Mouse (Mus musculus): ENCODE results near the gene Plac9b.
"Not testable (repeated sequence)": the region's sequence is repeated elsewhere in the genome, so short reads cannot be mapped to it uniquely, and the experiment has no call there.

Gene Plac9b

GRCm38 (mm10) chr14:26182380-26182779 is at the start of gene Plac9b:
Gene Plac9b (minus strand): TSS chr14:26182480.
- DNase-seq (ENCODE audit: extremely low spot score), result not testable (repeated sequence)

GRCm38 (mm10) chr14:26216233-26217000 is 34.1 kb upstream of the Plac9b start:
- DNase-seq (ENCODE audit: extremely low spot score), result not testable (repeated sequence)

- not testable (repeated sequence) for DNase-seq (ENCODE audit: extremely low spot score)
Observed at GRCm38 (mm10) chr14:26206926-26207247, 24.6 kb upstream of the Plac9b start, which contains the start of gene Tmem254b. Gene Tmem254b (minus strand): TSS chr14:26207041.

GRCm38 (mm10) chr14:26206197-26206925 is 24.1 kb upstream of the Plac9b start:
- not testable (repeated sequence) for DNase-seq (ENCODE audit: extremely low spot score)

- not testable (repeated sequence) for DNase-seq (ENCODE audit: extremely low spot score)
Observed at GRCm38 (mm10) chr14:26197851-26198250, 15.6 kb upstream of the Plac9b start.

GRCm38 (mm10) chr14:26188361-26188760 is 6.1 kb upstream of the Plac9b start:
- DNase-seq (ENCODE audit: extremely low spot score), result not testable (repeated sequence)

GRCm38 (mm10) chr14:26186638-26187037 is 4.4 kb upstream of the Plac9b start:
- not testable (repeated sequence) for DNase-seq (ENCODE audit: extremely low spot score)

- not testable (repeated sequence) for DNase-seq (ENCODE audit: extremely low spot score)
Observed at GRCm38 (mm10) chr14:26181660-26182059, 620 bp downstream of the Plac9b start.

- DNase-seq (ENCODE audit: extremely low spot score), result not testable (repeated sequence)
Observed at GRCm38 (mm10) chr14:26175028-26175427, 7.3 kb downstream of the Plac9b start.

GRCm38 (mm10) chr14:26173955-26174354 is 8.3 kb downstream of the Plac9b start:
- DNase-seq (ENCODE audit: extremely low spot score), result not testable (repeated sequence)

GRCm38 (mm10) chr14:26165266-26165665 is 17.0 kb downstream of the Plac9b start:
- not testable (repeated sequence) for DNase-seq (ENCODE audit: extremely low spot score)

GRCm38 (mm10) chr14:26162423-26162822 is 19.9 kb downstream of the Plac9b start:
- not testable (repeated sequence) for DNase-seq (ENCODE audit: extremely low spot score)

- DNase-seq (ENCODE audit: extremely low spot score), result not testable (repeated sequence)
Observed at GRCm38 (mm10) chr14:26161156-26161555, 21.1 kb downstream of the Plac9b start.

- not testable (repeated sequence) for DNase-seq (ENCODE audit: extremely low spot score)
Observed at GRCm38 (mm10) chr14:26156032-26156431, 26.2 kb downstream of the Plac9b start.

- DNase-seq (ENCODE audit: extremely low spot score), result not testable (repeated sequence)
Observed at GRCm38 (mm10) chr14:26147095-26147494, 35.2 kb downstream of the Plac9b start.

GRCm38 (mm10) chr14:26119095-26119494 is 63.2 kb downstream of the Plac9b start:
- not testable (repeated sequence) for DNase-seq (ENCODE audit: extremely low spot score)

- DNase-seq (ENCODE audit: extremely low spot score), result not testable (repeated sequence)
Observed at GRCm38 (mm10) chr14:26118550-26119000, 63.7 kb downstream of the Plac9b start.

- DNase-seq (ENCODE audit: extremely low spot score), result not testable (repeated sequence)
Observed at GRCm38 (mm10) chr14:26118150-26118549, 64.1 kb downstream of the Plac9b start, which contains the start of gene Duxbl2. Gene Duxbl2 (plus strand): TSS chr14:26118349.

All from embryo, embryonic 9.5 days (tissue).